ENCODE assay signal across 35 mouse cellular contexts in genomic region chr17:25982913-25983312, GRCm38 (mm10). TPM values are rescaled to one million over a fixed set of nuclear protein-coding genes. Genes with fewer than 3 reads are reported as not detected.
A peak's percentile ranks its signal among the peaks of the same experiment; 100 is the strongest.
DNase-seq lines count a peak whose midpoint lies in the region; ATAC-seq and TF ChIP-seq lines count a peak whose summit lies in the region.
"Had no signal": no experiment of that assay in that cellular context is flagged by ENCODE, and none has a peak within 500 bp of the region (broad histone marks: within the 10 kb centered on the region; RNA-seq: fewer than 3 reads in every experiment).

No protein-coding gene starts in this region.

- H3K27me3 ChIP-seq in intestine, postnatal 0 days (replicated peaks; ENCODE audit: control insufficient read depth, insufficient read depth, low read length) = no peaks in the 10 kb centered on the region
- no peaks in the 10 kb centered on the region for H3K27me3 ChIP-seq in intestine, embryonic 16.5 days (replicated peaks; ENCODE audit: control insufficient read depth, insufficient read depth, low read length)
- H3K27me3 ChIP-seq in megakaryocyte, embryonic 14.5 days (replicated peaks) = peaks cover 17% of the 10 kb centered on the region
- no peaks in the 10 kb centered on the region for H3K27me3 ChIP-seq in hindbrain, embryonic 16.5 days (replicated peaks; ENCODE audit: control insufficient read depth, insufficient read depth, low read length)
- H3K27me3 ChIP-seq: embryonic facial prominence, embryonic 12.5 days; forebrain, embryonic 15.5 days; heart, embryonic 13.5 days; hindbrain, embryonic 15.5 days; limb, embryonic 15.5 days; lung, embryonic 15.5 days; stomach, embryonic 15.5 days had no signal

- peaks cover 16% of the 10 kb centered on the region; the same call in 1 of the 2 replicates for H3K4me1 ChIP-seq in intestine, postnatal 0 days (replicated peaks; ENCODE audit: control insufficient read depth, insufficient read depth, low read length)
- peaks cover 30% of the 10 kb centered on the region for H3K4me1 ChIP-seq in intestine, embryonic 16.5 days (ENCODE audit: control insufficient read depth, insufficient read depth, low read length)
- H3K4me1 ChIP-seq in megakaryocyte, embryonic 14.5 days = peaks cover 73% of the 10 kb centered on the region
- H3K4me1 ChIP-seq in hindbrain, embryonic 16.5 days (ENCODE audit: control insufficient read depth, insufficient read depth, low read depth, low read length) = peaks cover 21% of the 10 kb centered on the region

- WGBS in intestine, postnatal 0 days = 64% methylated on average over 3 of the region's 3 CpGs
- 83% methylated on average over 3 of the region's 3 CpGs for WGBS in intestine, embryonic 16.5 days
- 99% methylated on average over 3 of the region's 3 CpGs for WGBS in hindbrain, embryonic 16.5 days

- peak overlapping the region; percentile 22 for H3K27ac ChIP-seq in intestine, postnatal 0 days (ENCODE audit: low read depth, low read length)
- no peak overlapping the region; the same call in 1 of the 2 replicates for H3K27ac ChIP-seq in intestine, embryonic 16.5 days (ENCODE audit: low read length)
- no peak overlapping the region for H3K27ac ChIP-seq in hindbrain, embryonic 16.5 days (ENCODE audit: low read depth, low read length)
- H3K27ac ChIP-seq: embryonic facial prominence, embryonic 12.5 days; forebrain, embryonic 10.5 days; forebrain, embryonic 15.5 days; heart, embryonic 13.5 days; hindbrain, embryonic 10.5 days; hindbrain, embryonic 15.5 days; kidney, postnatal 0 days; limb, embryonic 15.5 days; lung, embryonic 15.5 days; stomach, embryonic 15.5 days had no signal

- no peaks in the 10 kb centered on the region for H3K9me3 ChIP-seq in intestine, postnatal 0 days (ENCODE audit: control insufficient read depth)
- no peaks in the 10 kb centered on the region for H3K9me3 ChIP-seq in intestine, embryonic 16.5 days (ENCODE audit: control insufficient read depth, low read length)
- no peaks in the 10 kb centered on the region for H3K9me3 ChIP-seq in megakaryocyte, embryonic 14.5 days
- no peaks in the 10 kb centered on the region for H3K9me3 ChIP-seq in hindbrain, embryonic 16.5 days (ENCODE audit: control insufficient read depth, low read length)
- H3K9me3 ChIP-seq: embryonic facial prominence, embryonic 12.5 days; forebrain, embryonic 10.5 days; forebrain, embryonic 15.5 days; G1E; heart, embryonic 13.5 days; hindbrain, embryonic 10.5 days; hindbrain, embryonic 15.5 days; limb, embryonic 15.5 days; lung, embryonic 15.5 days; stomach, embryonic 15.5 days had no signal

- H3K9ac ChIP-seq in intestine, postnatal 0 days (ENCODE audit: low read depth, low read length) = no peak overlapping the region
- no peak overlapping the region for H3K9ac ChIP-seq in intestine, embryonic 16.5 days (ENCODE audit: low read depth, low read length)
- H3K9ac ChIP-seq in hindbrain, embryonic 16.5 days (ENCODE audit: low read depth, low read length) = no peak overlapping the region
- H3K9ac ChIP-seq: forebrain, embryonic 15.5 days; heart, embryonic 13.5 days; hindbrain, embryonic 15.5 days; limb, embryonic 15.5 days; lung, embryonic 15.5 days; stomach, embryonic 15.5 days had no signal

- H3K36me3 ChIP-seq in intestine, postnatal 0 days (ENCODE audit: control insufficient read depth, insufficient read depth) = no peaks in the 10 kb centered on the region
- H3K36me3 ChIP-seq in intestine, embryonic 16.5 days (ENCODE audit: control insufficient read depth, insufficient read depth, low read length) = 0 out of 2 replicates have a peak, but pooled peaks cover 2% of the 10 kb centered on the region
- peaks cover 7% of the 10 kb centered on the region for H3K36me3 ChIP-seq in megakaryocyte, embryonic 14.5 days (replicated peaks; ENCODE audit: low read length)
- no peaks in the 10 kb centered on the region for H3K36me3 ChIP-seq in hindbrain, embryonic 16.5 days (ENCODE audit: control insufficient read depth, insufficient read depth, low read length)
- H3K36me3 ChIP-seq: forebrain, embryonic 15.5 days; heart, embryonic 13.5 days; hindbrain, embryonic 15.5 days; limb, embryonic 15.5 days; lung, embryonic 15.5 days; stomach, embryonic 15.5 days had no signal

- H3K4me2 ChIP-seq in intestine, postnatal 0 days (replicated peaks; ENCODE audit: low read depth) = no peak overlapping the region
- no peak overlapping the region for H3K4me2 ChIP-seq in intestine, embryonic 16.5 days (ENCODE audit: low read depth, low read length)
- H3K4me2 ChIP-seq in hindbrain, embryonic 16.5 days (ENCODE audit: low read length) = no peak overlapping the region
- H3K4me2 ChIP-seq: embryonic facial prominence, embryonic 12.5 days; forebrain, embryonic 15.5 days; heart, embryonic 13.5 days; hindbrain, embryonic 15.5 days; limb, embryonic 15.5 days; lung, embryonic 15.5 days; stomach, embryonic 15.5 days had no signal

- no peak for TF ChIP-seq CTCF in intestine, postnatal 0 days (IDR thresholded peaks at IDR 0.05; ENCODE audit: low read depth)

- DNase-seq in cerebellum, adult 9-10 months = peak; percentile 29
- DNase-seq in cerebellum, postnatal 14 days = no peak
- DNase-seq: adrenal gland, adult 8-10 months; cerebellum, adult 11 months; cerebellum, postnatal 36 days; gastrocnemius, postnatal 25 days; heart, adult 18-20 months; heart, postnatal 10 days; kidney, adult 8-10 months; kidney, postnatal 4 days; lung, postnatal 4 days; right cerebral cortex, postnatal 25 days; thymus, adult 18-20 months; thymus, postnatal 25 days had no signal

- no peak overlapping the region for H3K4me3 ChIP-seq in intestine, postnatal 0 days (ENCODE audit: low read depth, low read length)
- no peak overlapping the region for H3K4me3 ChIP-seq in intestine, embryonic 16.5 days (ENCODE audit: low read length)
- H3K4me3 ChIP-seq in megakaryocyte, embryonic 14.5 days (replicated peaks) = peak overlapping the region; percentile 55
- no peak overlapping the region for H3K4me3 ChIP-seq in hindbrain, embryonic 16.5 days (ENCODE audit: low read length)
- H3K4me3 ChIP-seq: forebrain, embryonic 10.5 days; forebrain, embryonic 15.5 days; heart, embryonic 13.5 days; hindbrain, embryonic 10.5 days; hindbrain, embryonic 15.5 days; limb, embryonic 15.5 days; lung, embryonic 15.5 days; stomach, embryonic 15.5 days had no signal

- ATAC-seq in intestine, postnatal 0 days = peak; percentile 10; the same call in 1 of the 2 replicates
- no peak for ATAC-seq in intestine, embryonic 16.5 days
- ATAC-seq in megakaryocyte, adult 5-6 weeks (ENCODE audit: poor library complexity, severe bottlenecking) = no peak
- ATAC-seq in hindbrain, embryonic 16.5 days = no peak
- ATAC-seq: forebrain, embryonic 15.5 days; midbrain, embryonic 16.5 days had no signal

RNA-seq across cellular contexts. Expression of gene Capn15, which starts 2.7 kb away (rescaled TPM):
- polyA plus RNA-seq in intestine, postnatal 0 days (2015; fragmentation: Nextera tagmentation; extraction: Ambion mirVana) = 29.5 and 37.4 TPM in 2 replicates
- polyA plus RNA-seq in intestine, embryonic 16.5 days (2015; fragmentation: Nextera tagmentation; extraction: Ambion mirVana) = 22.3 and 24.5 TPM in 2 replicates
- polyA plus RNA-seq in megakaryocyte, embryonic 14.5 days (2012; ENCODE audit: insufficient read depth, low replicate concordance) = 12.2 and 39.3 TPM in 2 replicates
- 9.1 and 10.4 TPM in 2 replicates for total RNA-seq in megakaryocyte, adult 5-6 weeks (2015)
- total RNA-seq in megakaryocyte, adult 5-6 weeks (2017) = 3.5 and 3.7 TPM in 2 replicates
- polyA plus RNA-seq in hindbrain, embryonic 16.5 days (2015; fragmentation: Nextera tagmentation; extraction: Ambion mirVana) = 20.6 and 25.5 TPM in 2 replicates

RNA-seq across cellular contexts. Expression of gene A930017K11Rik, which starts 30.5 kb away (rescaled TPM):
- polyA plus RNA-seq in intestine, postnatal 0 days (2015; fragmentation: Nextera tagmentation; extraction: Ambion mirVana) = 0.05 and 0.09 TPM in 2 replicates
- polyA plus RNA-seq in intestine, embryonic 16.5 days (2015; fragmentation: Nextera tagmentation; extraction: Ambion mirVana) = 0.21 and 0.22 TPM in 2 replicates
- polyA plus RNA-seq in megakaryocyte, embryonic 14.5 days (2012; ENCODE audit: insufficient read depth, low replicate concordance) = not detected in 2 replicates
- not detected in 2 replicates for total RNA-seq in megakaryocyte, adult 5-6 weeks (2015)
- total RNA-seq in megakaryocyte, adult 5-6 weeks (2017) = not detected in 2 replicates
- 3.9 and 4.7 TPM in 2 replicates for polyA plus RNA-seq in hindbrain, embryonic 16.5 days (2015; fragmentation: Nextera tagmentation; extraction: Ambion mirVana)
- total RNA-seq: adrenal gland, adult 8-10 months; G1E; gastrocnemius, adult 18-20 months; gastrocnemius, postnatal 25 days; heart, postnatal 10 days; neutrophil, adult 5-6 weeks had no signal
- polyA plus RNA-seq: neural tube, embryonic 11.5 days had no signal

RNA-seq across cellular contexts. Expression of gene Nhlrc4, which starts 38.2 kb away (rescaled TPM):
- not detected in 2 replicates for polyA plus RNA-seq in intestine, postnatal 0 days (2015; fragmentation: Nextera tagmentation; extraction: Ambion mirVana)
- 0.73 TPM in 1 of 2 replicates, not detected in the other for polyA plus RNA-seq in intestine, embryonic 16.5 days (2015; fragmentation: Nextera tagmentation; extraction: Ambion mirVana)
- not detected in 2 replicates for polyA plus RNA-seq in megakaryocyte, embryonic 14.5 days (2012; ENCODE audit: insufficient read depth, low replicate concordance)
- not detected in 2 replicates for total RNA-seq in megakaryocyte, adult 5-6 weeks (2015)
- not detected in 2 replicates for total RNA-seq in megakaryocyte, adult 5-6 weeks (2017)
- polyA plus RNA-seq in hindbrain, embryonic 16.5 days (2015; fragmentation: Nextera tagmentation; extraction: Ambion mirVana) = 0.19 and 0.52 TPM in 2 replicates
- total RNA-seq: adrenal gland, adult 8-10 months; gastrocnemius, adult 18-20 months; gastrocnemius, postnatal 25 days; heart, postnatal 10 days; neutrophil, adult 5-6 weeks had no signal
- polyA plus RNA-seq: forebrain, embryonic 15.5 days; heart, embryonic 13.5 days; intestine, embryonic 14.5 days had no signal

RNA-seq across cellular contexts. Expression of gene Pigq, which starts 38.2 kb away (rescaled TPM):
- 34.9 and 37.2 TPM in 2 replicates for polyA plus RNA-seq in intestine, postnatal 0 days (2015; fragmentation: Nextera tagmentation; extraction: Ambion mirVana)
- 57.8 and 59.7 TPM in 2 replicates for polyA plus RNA-seq in intestine, embryonic 16.5 days (2015; fragmentation: Nextera tagmentation; extraction: Ambion mirVana)
- 48.5 and 65.5 TPM in 2 replicates for polyA plus RNA-seq in megakaryocyte, embryonic 14.5 days (2012; ENCODE audit: insufficient read depth, low replicate concordance)
- total RNA-seq in megakaryocyte, adult 5-6 weeks (2015) = 44.2 and 45.2 TPM in 2 replicates
- total RNA-seq in megakaryocyte, adult 5-6 weeks (2017) = 33.8 and 36.5 TPM in 2 replicates
- polyA plus RNA-seq in hindbrain, embryonic 16.5 days (2015; fragmentation: Nextera tagmentation; extraction: Ambion mirVana) = 83.1 and 90.5 TPM in 2 replicates
